Mouse (Mus musculus) mature B cell (primary cell): ENCODE data around the gene Art3.
"Not testable (repeated sequence)": the region's sequence is repeated elsewhere in the genome, so short reads cannot be mapped to it uniquely, and the experiment has no call there.

Source experiments
- in situ Hi-C: fragments of 300-500 bp; cut with MboI; formaldehyde crosslinking; loops from 2 replicates; pipeline ENCODE4 v1.14.3; 2019

The Art3 gene

DNA sequence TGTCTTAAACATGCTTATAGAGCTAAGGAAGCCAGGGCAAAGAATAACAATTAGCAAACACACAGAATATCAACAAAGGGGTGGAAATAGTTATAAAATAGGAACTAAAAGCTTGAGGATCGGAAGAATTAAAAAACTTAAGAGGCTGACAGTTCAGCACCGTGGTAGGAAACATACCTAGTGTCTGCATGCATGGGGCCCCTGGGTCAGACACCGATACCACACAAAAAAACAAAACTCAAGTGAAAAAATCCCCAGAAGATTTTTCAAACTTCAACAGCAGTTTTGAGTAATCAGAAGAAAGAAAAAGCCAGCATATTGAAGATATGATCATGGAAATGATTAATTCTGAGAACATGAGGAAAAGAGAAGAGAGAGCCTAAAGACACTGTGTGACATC is 5.1 kb downstream of the Art3 start:
- in situ Hi-C loops = no loop called here

DNA sequence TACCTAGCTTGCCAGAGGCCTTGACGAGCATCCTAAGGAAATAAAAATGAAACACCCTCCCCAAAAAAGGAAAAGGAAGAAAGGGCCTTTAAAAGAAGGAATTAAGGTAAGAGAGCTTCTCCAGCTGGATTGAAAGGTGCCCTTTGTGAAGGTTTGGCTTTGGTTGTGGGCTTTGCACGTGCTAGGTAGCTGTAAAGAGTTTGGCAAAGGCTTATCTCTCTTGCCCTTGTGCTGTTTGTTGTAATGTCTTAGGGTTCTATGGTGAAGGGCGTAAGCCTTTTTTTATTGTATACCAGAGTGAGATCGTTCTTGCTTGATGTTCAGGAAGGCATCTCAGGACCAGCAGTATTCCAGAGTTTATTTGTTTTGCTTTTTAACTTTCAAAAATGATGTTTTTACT is 9.0 kb downstream of the Art3 start:
- in situ Hi-C loops = no loop called here

DNA sequence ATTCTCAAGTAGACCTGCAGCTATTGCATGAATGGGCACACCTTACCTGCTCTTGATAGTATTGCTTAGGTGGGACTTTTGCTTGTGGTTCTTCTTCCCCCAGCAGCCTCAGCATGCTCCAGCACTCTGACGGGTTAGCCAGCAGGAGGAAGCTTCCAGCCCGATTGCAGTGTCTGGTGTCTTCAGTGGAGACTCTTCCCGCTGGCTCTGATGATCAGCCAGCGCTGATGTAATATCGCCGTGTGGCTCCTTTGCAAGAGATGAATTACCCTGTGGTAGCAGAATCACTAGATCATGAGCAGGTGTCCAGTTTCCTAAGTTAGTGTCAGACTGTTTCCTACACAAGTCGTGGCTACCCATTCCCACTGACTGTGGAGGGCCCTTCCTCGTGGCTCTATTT is 13.4 kb downstream of the Art3 start:
- in situ Hi-C loops = no loop called here

DNA sequence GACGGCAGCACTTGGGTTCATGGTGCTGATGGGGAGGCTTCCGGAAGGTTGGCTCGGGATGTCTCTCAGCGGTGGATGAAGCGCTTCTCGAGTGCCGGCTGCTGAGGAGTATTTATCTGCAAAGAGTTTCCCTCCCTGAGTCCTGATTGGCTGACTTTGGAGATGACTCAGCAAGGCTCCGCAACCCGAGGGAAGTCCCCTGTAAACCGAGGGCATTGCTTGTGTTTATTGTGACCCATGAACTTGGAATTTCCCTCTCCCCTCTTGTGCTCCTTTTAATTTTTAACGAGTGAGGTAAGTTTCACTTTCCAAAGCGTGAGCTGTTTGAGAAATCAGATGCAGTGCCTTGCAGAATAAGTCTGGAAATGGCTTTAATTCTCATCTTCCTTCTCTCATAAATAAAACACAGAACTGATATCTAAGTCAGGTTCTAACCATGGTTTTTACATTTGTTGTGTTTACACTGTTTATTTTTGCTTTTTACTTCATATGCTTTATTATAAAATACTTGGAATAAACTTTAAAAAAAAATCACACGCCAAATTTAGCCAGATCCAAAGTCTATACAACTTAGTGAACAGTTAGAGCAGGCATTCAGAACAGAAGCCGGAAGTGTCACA is 17.3 kb downstream of the Art3 start, which contains the start of gene Cxcl10:
Gene Cxcl10 (minus strand): TSS at position 96 of the 620 bp plus-strand sequence.
- in situ Hi-C loops = no loop called here

DNA sequence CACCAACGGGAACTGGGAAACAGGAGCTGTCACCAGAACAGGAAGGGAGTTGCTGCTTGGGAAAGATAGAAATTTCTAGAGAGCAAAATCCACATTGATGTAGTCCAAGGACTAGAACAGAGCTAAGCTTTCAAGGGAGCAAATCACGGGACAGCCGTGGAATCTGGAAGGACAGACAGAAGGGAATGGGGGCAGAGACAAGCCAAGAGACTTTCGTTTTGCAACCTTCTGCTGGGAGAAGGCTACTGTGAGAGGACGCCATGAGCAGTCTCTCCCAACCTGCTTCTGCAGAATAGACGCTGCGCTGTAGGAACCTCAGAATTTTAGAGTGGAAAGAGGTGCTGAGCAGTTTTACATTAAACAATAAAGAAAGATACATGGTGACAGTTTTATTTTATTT is 18.1 kb downstream of the Art3 start:
- in situ Hi-C loops = no loop called here

DNA sequence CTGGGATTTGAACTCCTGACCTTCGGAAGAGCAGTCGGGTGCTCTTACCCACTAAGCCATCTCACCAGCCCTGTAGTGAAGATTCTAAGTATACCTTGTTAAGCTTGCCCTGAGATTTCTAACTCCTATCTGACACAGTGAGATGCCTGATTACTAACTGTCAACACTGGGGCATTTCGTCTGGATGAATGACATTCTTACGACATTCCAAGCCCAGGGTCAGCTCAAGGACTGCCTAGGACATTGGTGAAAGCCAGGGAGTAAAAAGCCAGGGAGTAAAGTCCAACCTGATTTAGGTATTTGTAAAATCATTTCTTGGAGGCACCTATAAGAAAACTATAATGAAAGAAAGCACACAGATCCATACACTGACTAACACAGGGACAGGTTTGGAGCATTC is 21.1 kb downstream of the Art3 start:
- in situ Hi-C loops = not testable (repeated sequence)

DNA sequence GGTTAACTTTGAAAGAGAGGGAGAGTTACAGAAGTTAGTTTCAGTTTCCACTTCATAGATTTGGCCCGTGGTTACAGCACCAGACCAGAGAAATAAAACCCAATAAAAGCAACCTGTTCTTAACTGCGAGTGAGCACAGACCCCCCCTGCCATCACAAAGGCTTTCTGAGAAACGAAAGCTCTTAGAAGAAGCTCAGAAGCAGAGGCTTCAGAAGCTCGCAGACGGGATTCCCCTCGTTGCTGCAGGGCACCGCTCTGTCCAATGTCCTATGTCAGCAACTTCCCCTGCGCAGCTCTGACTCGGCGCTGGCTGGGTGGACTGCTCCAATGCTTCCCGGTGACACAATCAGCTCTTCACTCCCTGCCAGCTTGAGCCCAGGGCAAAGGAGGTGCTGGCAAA is 21.9 kb downstream of the Art3 start:
- in situ Hi-C loops = no loop called here

DNA sequence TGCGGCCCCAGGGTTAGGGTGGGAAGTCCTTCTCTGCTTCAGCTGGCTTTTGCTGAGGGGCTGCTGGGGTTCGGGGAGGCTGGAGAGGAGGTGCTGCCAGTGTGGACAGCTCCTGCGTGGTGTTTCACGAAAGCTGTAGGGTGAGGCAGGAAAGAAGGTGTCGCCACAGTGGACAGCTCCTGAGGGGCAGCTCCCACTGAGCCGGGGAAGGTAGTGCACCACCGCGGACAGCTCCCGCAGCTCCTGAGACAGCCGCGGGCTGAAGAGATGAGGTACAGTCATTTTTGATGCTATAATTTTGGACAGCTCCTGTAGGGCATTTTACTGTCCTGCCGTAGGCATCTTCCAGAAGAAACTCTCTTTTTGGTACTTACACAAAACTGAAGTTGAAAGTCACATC is 26.4 kb downstream of the Art3 start:
- in situ Hi-C loops = no loop called here

DNA sequence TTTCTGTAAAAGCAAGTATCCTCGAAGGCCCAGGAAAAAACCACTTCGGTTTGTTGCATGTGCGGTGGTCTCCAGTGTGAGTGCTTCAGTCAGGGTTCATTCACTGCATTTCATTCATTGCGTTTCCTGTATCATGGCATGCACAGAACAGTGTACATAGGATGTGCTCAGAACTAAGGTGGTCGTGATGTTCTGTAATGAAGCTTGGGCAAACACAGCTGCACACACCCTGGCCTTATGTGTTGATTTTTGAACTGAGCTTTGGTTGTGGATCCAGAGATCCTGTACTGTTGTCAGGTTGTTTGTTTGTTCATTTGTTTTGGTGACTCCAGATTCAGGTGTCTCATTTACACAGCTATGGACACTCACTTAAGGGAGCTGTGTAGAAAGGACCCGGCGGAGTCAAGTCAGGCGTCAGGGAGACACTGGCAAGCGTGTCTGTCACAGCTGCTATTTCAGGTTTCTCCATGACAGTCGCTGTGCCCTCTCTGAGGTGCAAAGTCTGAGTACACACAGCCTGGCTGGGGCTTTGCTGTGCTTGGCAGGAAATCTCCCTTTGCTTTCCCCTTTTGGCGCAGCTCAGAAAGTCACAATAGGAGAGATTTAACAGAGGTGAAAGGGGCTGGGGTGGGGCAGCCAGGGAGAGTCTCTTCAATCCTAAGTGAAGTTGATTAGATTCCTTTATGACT is 27.3 kb downstream of the Art3 start:
- in situ Hi-C loops = no loop called here

DNA sequence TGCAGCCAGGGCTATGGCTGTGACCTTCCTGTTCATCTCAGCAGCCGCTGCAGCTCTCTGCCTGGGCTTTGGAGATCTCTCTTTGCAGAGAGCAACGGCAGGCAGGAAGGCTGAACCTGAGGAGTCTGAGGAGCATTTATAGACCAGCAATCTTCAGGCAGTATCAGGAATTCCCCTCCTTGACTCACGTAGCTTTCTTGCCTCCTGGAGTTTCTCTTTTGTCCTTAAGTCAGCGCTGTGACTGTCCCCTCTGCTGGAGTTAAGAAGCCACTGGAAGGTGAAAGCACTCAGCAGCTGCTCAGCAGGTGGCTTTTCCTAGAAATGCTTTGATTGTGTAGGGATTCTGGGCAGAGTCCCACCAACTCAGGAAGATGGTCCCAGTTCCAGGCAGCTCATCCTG is 31.6 kb downstream of the Art3 start:
- in situ Hi-C loops = no loop called here

DNA sequence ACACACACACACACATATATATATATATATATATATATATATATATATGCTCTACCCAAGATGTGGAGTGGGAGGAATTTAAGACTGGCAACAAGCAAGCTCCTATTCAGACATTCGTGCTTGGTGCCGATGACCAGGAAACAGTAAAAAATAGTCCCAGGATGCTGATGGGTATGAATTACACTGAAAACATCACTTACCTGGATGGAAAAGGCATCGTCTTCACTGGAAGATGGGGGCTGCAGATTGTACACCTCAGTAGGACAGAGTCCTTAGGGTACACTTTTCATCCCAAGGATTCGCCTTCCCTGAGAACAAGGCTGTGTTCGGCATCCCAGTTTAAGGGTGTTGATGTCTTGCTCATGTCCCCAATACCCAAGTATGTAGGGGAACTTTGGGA is 32.4 kb downstream of the Art3 start:
- in situ Hi-C loops = no loop called here

DNA sequence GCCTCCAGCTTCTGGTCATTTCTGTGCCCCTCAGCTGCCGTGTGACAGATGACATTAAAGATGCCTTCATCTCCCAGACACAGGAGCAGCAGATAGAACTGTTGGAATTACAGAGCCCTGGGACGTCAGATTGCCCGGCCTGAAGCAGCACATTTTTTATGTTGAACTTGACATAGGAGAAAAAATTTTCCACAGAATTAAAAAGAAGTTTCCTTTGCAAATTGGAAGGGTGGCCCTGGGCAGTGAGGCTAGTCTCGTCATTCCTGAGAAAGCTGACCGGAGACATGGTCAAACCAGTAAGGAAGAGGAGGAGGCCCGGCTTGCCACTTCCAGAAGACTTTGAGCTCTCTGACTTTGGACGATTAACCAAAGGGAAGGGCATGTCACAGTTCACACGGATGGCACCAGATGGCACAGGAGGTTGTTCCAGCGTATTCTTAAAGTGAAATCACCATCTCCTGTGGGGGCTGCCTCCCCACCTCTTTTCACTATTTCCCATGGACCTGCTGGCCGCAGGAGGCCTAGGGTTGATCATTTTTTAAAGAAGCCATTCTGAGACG is 33.6 kb downstream of the Art3 start:
- in situ Hi-C loops = no loop called here

DNA sequence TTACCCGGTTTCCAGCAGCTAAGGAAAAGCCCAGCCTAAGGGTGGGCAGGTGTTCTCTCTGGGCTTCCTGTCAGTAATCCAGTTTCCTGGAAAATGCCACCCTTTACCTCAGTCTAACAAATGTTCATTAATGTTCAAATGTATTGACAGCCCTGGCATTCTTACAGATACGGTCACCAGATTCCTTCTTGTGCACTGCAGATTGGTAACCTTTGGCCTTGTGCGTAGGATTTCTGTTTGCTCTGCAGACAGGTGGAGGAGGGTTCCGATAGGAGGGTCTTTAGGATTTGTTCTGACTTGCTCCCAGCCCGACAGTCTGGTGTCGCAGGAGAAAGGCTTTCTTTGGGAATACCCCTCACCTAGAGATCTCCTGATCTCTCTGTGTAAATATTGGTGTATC is 34.9 kb downstream of the Art3 start:
- in situ Hi-C loops = no loop called here

DNA sequence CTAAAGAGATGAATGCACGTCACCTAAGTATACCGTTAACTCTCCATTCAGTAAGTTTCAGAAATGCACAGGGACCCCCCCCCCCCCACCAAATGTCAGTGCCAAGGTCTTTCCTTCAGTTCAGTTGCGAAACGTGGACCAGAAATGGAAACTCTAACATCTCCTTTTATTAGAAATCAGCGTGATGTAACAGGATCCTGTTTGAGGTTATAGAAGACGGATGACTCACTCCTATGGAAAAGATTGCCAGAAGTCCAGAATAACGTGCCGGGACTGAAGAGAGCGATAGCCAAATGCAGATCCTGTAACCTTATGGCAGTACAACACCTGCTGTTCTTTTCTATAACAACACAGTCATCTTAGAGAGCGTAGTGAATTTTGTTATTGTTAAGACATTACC is 36.8 kb downstream of the Art3 start:
- in situ Hi-C loops = no loop called here

DNA sequence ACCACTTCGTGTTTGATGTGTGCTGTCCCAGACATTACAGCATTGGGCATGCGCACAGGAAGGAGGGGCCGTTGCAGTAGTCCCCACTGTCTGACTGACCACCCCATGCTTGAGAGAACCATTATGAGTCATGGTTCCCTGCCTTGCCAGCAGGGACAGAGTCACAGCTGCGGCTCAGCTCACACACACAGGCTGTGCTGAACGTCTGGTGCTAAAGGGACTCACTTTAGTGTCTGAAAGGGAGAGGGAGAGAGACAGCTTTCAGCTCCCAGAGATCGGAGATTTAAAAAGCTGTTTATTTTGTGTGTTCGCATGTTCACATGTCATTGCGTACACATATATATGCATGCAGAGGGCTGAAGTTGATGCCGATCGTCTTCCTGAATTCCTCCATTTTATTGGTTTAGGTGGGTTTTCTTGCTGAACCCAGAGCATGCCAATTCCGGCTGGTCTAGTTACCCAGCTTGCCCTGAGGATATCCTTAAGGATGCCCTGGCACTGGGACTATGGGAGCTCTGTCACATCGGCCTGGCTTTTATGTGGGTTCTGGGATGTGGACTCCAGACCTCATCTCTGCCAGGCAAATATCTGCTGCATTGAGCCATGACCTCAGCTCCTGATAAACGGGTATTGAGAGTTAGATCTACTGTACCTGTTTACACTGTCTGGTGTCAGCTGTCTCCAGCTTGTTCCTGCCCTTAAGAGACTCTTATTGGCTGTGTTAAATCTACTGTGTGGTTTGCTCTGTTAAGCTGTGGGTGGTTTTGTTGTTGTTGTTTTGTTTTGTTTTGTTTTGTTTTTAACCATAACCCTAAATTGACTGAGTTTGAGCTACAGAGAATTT is 37.7 kb downstream of the Art3 start:
- in situ Hi-C loops = no loop called here

DNA sequence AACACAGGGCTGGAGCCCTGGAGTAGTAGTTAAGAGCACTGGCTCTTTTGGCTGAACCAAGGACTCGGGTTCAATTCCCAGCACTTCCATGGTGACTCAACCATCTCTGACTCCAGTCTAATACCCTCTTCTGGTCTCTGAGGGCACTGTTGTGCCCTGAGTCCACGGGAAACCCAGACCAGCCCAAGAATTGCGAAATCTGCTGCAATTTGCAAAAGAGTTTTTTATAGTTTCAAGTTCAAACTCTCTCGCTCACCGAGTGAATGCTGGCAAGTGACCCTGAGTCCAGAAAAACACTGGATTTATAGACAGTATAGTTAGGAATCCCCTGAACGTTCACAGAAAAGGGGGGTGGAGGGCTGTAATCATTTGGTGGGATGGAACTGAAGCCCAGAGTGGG is 38.8 kb downstream of the Art3 start:
- in situ Hi-C loops = no loop called here

DNA sequence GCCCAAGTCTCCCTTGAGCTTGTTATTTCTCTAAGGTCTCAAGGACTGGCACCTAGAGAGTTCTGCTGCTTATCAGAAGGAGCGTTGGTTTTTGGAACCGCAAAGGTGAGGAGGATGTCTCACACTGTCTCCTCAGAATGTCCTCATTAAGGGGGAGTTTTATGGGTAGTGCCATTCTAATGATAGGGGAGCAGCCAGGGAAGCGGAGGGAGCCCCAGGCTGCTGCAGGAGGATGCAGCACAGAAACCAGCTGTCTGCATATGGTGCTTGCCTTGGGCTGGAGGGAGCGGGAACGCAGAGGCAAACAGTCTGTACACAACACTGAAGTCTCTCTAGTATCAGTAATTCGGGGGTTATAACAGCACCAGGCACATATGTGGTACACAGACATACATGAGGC is 39.3 kb downstream of the Art3 start:
- in situ Hi-C loops = no loop called here

DNA sequence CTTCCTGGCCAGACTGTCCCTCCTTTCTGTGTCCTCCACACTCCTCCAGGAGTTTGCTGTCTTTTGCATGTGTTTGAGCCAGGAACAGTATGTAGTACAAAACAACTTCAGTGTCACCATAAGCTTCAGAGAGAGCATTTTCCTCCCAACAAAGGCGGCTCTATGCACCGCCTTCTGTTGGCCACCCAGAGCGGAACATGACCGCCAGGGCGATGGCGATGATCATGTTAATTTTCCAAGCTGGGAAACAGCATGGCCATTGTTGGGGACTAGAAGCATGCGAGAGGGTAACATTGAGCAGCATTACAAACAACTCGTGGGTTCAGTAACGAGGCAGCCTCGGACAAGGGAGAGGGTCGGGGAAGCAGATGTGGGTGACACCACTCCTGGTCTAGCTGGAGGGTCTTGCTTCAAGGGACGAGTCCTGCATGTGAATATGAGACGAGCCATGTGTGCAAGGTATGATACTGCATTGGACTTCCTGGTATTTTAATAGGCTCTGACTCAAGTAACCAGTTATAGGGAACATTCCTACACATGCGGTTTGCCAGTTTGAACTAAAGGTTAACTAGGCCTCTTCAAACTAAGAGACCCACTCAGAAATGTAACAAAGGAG is 39.8 kb downstream of the Art3 start:
- in situ Hi-C loops = no loop called here

DNA sequence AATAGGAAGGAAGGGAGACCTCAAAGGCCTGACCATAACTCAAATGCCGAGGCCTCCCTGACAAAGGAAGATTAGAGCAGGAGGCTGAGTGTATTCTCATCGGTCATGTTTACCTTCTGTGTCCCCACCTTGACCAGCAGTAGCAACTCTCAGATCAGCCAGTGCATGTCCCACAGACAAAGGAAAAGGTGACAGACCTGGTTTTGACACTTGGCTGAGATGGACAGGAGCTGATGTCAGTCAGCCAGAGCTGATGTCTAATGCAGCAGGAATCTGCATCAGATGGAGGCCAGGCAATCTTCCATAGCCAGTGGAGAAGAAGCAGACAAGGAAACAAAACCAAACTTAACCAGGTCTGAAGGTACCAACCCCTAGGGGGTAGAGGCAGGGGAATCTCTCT is 41.0 kb downstream of the Art3 start:
- in situ Hi-C loops = no loop called here

DNA sequence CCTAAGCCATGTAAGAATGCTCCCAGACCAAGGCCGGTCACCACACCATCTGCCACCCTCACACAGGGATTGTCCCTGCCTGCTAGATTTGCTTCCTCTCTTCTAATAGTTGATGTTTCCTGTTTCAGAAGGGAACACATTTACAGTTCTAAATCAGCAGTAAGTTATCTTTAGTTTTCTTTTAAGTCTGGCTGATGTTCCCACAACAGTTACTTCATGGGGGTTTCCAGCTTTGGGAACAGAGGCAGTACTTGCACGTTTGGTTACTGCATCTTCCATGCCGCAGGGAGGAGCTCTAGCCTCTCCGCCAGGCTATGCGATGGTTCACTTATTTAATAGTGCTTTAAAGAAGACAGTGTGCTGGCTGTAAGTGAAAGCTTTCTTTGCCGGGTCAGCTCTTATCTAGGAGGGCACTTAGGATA is 43.1 kb downstream of the Art3 start:
- in situ Hi-C loops = loop anchor here (5.0 to 25.0 kb wide), 2 partner anchors 57 to 187 kb away; no protein-coding TSS in a partner anchor

DNA sequence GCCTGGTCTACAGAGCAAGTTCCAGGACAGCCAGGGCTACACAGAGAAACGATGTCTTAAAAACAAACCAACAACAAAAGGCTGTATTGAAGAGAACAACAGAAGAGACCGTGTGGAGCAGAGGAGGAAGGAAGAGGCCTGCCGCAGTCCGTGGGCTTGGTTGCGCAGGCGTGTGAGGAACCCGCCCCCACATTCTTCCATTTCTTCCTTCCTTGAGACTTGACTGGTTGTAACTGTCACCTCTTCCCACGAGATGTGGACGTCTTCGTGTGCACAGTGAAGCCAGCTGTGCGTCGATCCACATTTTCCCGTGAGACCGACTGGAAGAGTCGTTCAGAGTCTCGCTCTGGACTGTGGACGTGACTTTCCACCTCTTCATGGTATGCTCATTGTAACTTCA is 43.7 kb downstream of the Art3 start:
- in situ Hi-C loops = loop anchor here (5.0 to 25.0 kb wide), 2 partner anchors 58 to 188 kb away; no protein-coding TSS in a partner anchor

DNA sequence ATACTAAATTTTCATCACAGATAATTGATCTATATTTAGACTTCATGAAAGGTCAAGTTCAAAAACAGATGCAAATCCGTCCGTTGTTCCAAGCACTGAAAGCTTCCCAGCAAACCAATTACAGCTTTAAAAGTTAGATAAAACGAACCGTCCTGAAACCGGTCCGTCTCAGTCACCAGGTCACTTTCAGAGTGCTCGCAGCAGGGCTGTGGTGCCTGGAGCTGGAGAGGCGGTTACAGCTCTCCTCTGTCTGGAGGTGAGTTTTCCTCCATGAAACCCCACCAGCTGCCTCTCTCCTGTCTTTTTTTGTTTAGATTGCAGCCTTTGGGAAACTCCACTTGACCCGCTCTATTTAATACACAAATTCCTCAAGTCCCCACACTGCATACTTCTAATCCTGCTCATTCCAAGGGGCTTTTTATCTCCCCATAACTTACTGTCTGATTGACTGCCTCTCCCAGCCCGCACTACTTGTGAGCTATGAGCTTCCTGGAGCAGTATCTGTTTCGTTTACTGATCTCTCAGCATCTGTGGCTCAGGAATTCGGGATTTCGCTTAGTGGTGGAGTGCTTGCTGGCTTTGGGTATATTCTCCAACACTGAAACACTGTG is 45.3 kb downstream of the Art3 start:
- in situ Hi-C loops = loop anchor here (5.0 to 25.0 kb wide), 2 partner anchors 60 to 190 kb away; no protein-coding TSS in a partner anchor
